25 mouse cellular contexts compared by ENCODE assay signal in the genomic region with DNA sequence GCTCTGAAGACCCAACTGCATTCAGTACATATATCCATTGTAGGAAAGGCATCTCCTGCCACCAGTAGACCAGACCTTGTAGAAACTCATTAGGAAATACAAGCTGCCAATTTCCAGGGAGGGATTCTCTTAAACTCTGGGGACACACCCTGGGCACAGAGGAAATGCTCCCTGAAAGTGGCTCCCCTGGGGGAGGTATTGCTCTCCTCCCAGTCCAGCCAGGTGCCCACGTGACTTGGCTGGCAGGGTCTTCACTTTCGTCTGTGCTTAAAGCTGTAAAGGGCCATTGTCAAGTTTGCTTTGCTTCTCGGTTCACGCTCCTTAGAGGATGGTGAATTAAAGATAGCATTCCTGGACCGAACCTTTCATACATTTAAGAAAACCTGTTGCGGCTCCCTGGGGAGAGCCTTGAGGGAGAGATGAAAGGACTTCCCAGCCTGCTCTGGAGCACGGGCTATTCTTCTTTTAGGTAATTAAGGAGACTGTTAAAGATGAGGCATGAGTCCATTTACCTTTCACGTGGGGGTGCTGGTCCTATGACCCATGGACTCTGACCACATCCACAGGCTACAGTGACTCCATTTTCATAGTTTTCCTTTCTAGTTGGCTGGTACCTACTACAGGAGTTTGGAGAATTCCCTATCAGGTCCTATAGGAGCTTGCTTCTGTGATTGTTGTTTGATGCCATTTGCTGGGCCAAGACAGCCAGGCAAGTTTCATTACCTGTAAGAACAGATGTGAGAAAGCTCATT. TPM values are rescaled to one million over a fixed set of nuclear protein-coding genes. Genes with fewer than 3 reads are reported as not detected.
DNase-seq lines count a peak whose midpoint lies in the region; TF ChIP-seq lines count a peak whose summit lies in the region.
"Had no signal": no experiment of that assay in that cellular context is flagged by ENCODE, and none has a peak within 500 bp of the region (broad histone marks: within the 10 kb centered on the region; RNA-seq: fewer than 3 reads in every experiment).

No protein-coding gene starts in this region.

- TF ChIP-seq RAD21 in MEL (IDR thresholded peaks at IDR 0.05; ENCODE audit: low read depth, low read length), result no peak

- no peaks in the 10 kb centered on the region for H3K4me1 ChIP-seq in MEL (ENCODE audit: control insufficient read depth in 1 of 2, insufficient read depth in 2 of 2, low read length in 2 of 2)
- H3K4me1 ChIP-seq: megakaryocyte, embryonic 14.5 days had no signal

- no peaks in the 10 kb centered on the region for H3K79me2 ChIP-seq in MEL (ENCODE audit: control insufficient read depth, insufficient read depth, low read length, poor library complexity)

- H3K27ac ChIP-seq in MEL (ENCODE audit: control insufficient read depth, low read depth, low read length), result no peak overlapping the region
- H3K27ac ChIP-seq: heart, adult 2 months; heart, embryonic 13.5 days; hindbrain, embryonic 12.5 days; liver, embryonic 15.5 days; lung, embryonic 15.5 days; midbrain, embryonic 13.5 days; neural tube, embryonic 12.5 days had no signal

- no peaks in the 10 kb centered on the region for H3K9me3 ChIP-seq in MEL (replicated peaks; ENCODE audit: insufficient read depth, low read length)
- H3K9me3 ChIP-seq: G1E; heart, embryonic 13.5 days; hindbrain, embryonic 12.5 days; liver, embryonic 15.5 days; lung, embryonic 15.5 days; megakaryocyte, embryonic 14.5 days; midbrain, embryonic 13.5 days; neural tube, embryonic 12.5 days had no signal

- H3K4me3 ChIP-seq in MEL (ENCODE audit: control insufficient read depth in 1 of 2, insufficient read depth in 1 of 2, low read depth in 2 of 2, low read length in 2 of 2), result no peak overlapping the region
- H3K4me3 ChIP-seq: heart, adult 2 months; heart, embryonic 13.5 days; hindbrain, embryonic 12.5 days; liver, embryonic 15.5 days; lung, embryonic 15.5 days; megakaryocyte, embryonic 14.5 days; midbrain, embryonic 13.5 days; neural tube, embryonic 12.5 days had no signal

- no peak for TF ChIP-seq CTCF in MEL (IDR thresholded peaks at IDR 0.05 in 2 of 3, conservative IDR thresholded peaks at IDR 0.05 in 1 of 3; ENCODE audit: control insufficient read depth in 1 of 3, insufficient read depth in 1 of 3, low read depth in 2 of 3, low read length in 3 of 3, poor library complexity in 1 of 3, severe bottlenecking in 1 of 3)

- H3K36me3 ChIP-seq in MEL (ENCODE audit: control insufficient read depth in 1 of 2, insufficient read depth in 2 of 2, low read length in 2 of 2), result no peaks in the 10 kb centered on the region
- H3K36me3 ChIP-seq: G1E; hindbrain, embryonic 12.5 days; liver, embryonic 15.5 days; lung, embryonic 15.5 days; midbrain, embryonic 13.5 days; neural tube, embryonic 12.5 days had no signal

- peaks cover 1 to 4% of the 10 kb centered on the region in 2 experiments; a peak in 2 of 4 replicates for H3K27me3 ChIP-seq in MEL (ENCODE audit: control insufficient read depth in 1 of 2, insufficient read depth in 2 of 2, low read length in 2 of 2)
- H3K27me3 ChIP-seq: heart, embryonic 13.5 days; hindbrain, embryonic 12.5 days; liver, embryonic 15.5 days; lung, embryonic 15.5 days; midbrain, embryonic 13.5 days; neural tube, embryonic 12.5 days had no signal

- no peak for TF ChIP-seq POLR2A in MEL (IDR thresholded peaks at IDR 0.05; ENCODE audit: control insufficient read depth in 1 of 2, insufficient read depth in 1 of 2, low read depth in 1 of 2, low read length in 2 of 2, poor library complexity in 1 of 2)

- peak; percentile 62 for DNase-seq in adrenal gland, postnatal 14 days
- no peak for DNase-seq in adrenal gland, adult 8-10 months
- peak; percentile 55 for DNase-seq in kidney, adult 9 months
- no peak for DNase-seq in kidney, postnatal 14 days
- DNase-seq in MEL (ENCODE audit: low read depth, low spot score), result no peak
- DNase-seq in kidney, postnatal 36 days, result peak; percentile 38 to 46
- no peak for DNase-seq in thymus, postnatal 14 days
- DNase-seq: cerebellum, adult 2 months; cerebellum, postnatal 36 days; embryo, embryonic 11 days; gastrocnemius, postnatal 10 days; heart, adult 2 months; heart, postnatal 14 days; layer of hippocampus, postnatal 36 days; lung, postnatal 36 days; right cerebral cortex, postnatal 14 days; spleen, adult 18-20 months had no signal

- H3K9ac ChIP-seq in MEL (ENCODE audit: control insufficient read depth, low read depth, low read length, poor library complexity, severe bottlenecking), result no peak overlapping the region
- H3K9ac ChIP-seq: heart, embryonic 13.5 days; hindbrain, embryonic 12.5 days; liver, embryonic 15.5 days; lung, embryonic 15.5 days; midbrain, embryonic 13.5 days; neural tube, embryonic 12.5 days had no signal

- no peak for TF ChIP-seq EP300 in MEL (IDR thresholded peaks at IDR 0.05; ENCODE audit: low read depth in 1 of 2, low read length in 2 of 2)

TF ChIP-seq in MEL, 35 proteins besides CTCF, POLR2A, EP300 and RAD21:
- TF ChIP-seq USF2 (IDR thresholded peaks at IDR 0.05; ENCODE audit: borderline replicate concordance in 1 of 2, insufficient read depth in 1 of 2, low read depth in 1 of 2, low read length in 2 of 2) (no peak), USF1 (IDR thresholded peaks at IDR 0.05; ENCODE audit: low read depth, low read length) (0 out of 2 replicates have a peak, but pooled peaks have one; percentile 30)
TF ChIP-seq in MEL: peak in this region for 1.

RNA-seq across cellular contexts. Expression of a gene that starts 52.8 kb away (rescaled TPM):
- total RNA-seq in adrenal gland, postnatal 14 days (2021), result 26.6 and 29.7 TPM in 2 replicates
- total RNA-seq in adrenal gland, adult 8-10 months (2022), result 10 to 100 TPM; 15.4 to 39.4 (median 26.8) TPM
- total RNA-seq in MEL (2012; rRNA removed), result 0.65 and 1.7 TPM in 2 replicates
- 10 to 100 TPM in 1 of 2 experiments, not detected in 1; 12.8 TPM for polyA plus RNA-seq in MEL (2012; ENCODE audit: insufficient read depth in 1 of 2, insufficient read length in 2 of 2, low read depth in 1 of 2, low replicate concordance in 2 of 2, missing spikeins in 1 of 2)

Comparison
In these comparisons a context has a peak if more than half of its experiments do, and no peak if none do; other contexts are left out.
1. DNase-seq: peak in adrenal gland, postnatal 14 days (single experiment), kidney, adult 9 months (single experiment) and kidney, postnatal 36 days (2 of 2); none in adrenal gland, adult 8-10 months (single experiment), kidney, postnatal 14 days (single experiment), MEL (single experiment) and thymus, postnatal 14 days (single experiment).